Mouse (Mus musculus) MEL (cell line): ENCODE measurements at regions not wholly inside any gene's neighbourhood (a gene's known extent, or its start where the extent isn't known, plus 50 kb on each side); places are given as distances from the start of the nearest gene placed in this dataset.

Experiments
- DNase-seq: peaks from one replicate; pipeline ENCODE4 v3.0.0; 2011; ENCODE audit warnings: low read depth, low spot score
- H3K27ac ChIP-seq: 2 replicates; pipeline ENCODE4 v1.5.1; 2012; ENCODE audit warnings: low read depth, mild to moderate bottlenecking, control low read depth, low read length, moderate library complexity; ENCODE audit not compliant: control insufficient read depth
- H3K27me3 ChIP-seq, 2 experiments: fragments of 150-350 bp in 1 of 2; sonication (generic) in 1 of 2; 2 replicates each; pipeline ENCODE4 v1.6.1; 2012; ENCODE audit warnings: low read length in 2 of 2, mild to moderate bottlenecking in 2 of 2, improper control_type of control experiment in 1 of 2, moderate library complexity in 1 of 2; ENCODE audit not compliant: insufficient read depth in 2 of 2, control insufficient read depth in 1 of 2
- H3K36me3 ChIP-seq, 2 experiments: 2 replicates each; pipeline ENCODE4 v1.6.1; 2012 to 2014; ENCODE audit warnings: low read length in 2 of 2, improper control_type of control experiment in 1 of 2, inconsistent platforms in 1 of 2, mild to moderate bottlenecking in 1 of 2; ENCODE audit not compliant: insufficient read depth in 2 of 2, control insufficient read depth in 1 of 2
- H3K4me1 ChIP-seq, 2 experiments: fragments of 150-350 bp in 1 of 2; sonication (generic) in 1 of 2; 2 replicates each; pipeline ENCODE4 v1.6.1; 2012; ENCODE audit warnings: low read length in 2 of 2, improper control_type of control experiment in 1 of 2, mild to moderate bottlenecking in 1 of 2; ENCODE audit not compliant: insufficient read depth in 2 of 2, control insufficient read depth in 1 of 2
- H3K4me3 ChIP-seq, 2 experiments: fragments of 150-350 bp in 1 of 2; sonication (generic) in 1 of 2; 2 replicates each; pipeline ENCODE4 v1.5.1; 2012; ENCODE audit warnings: low read depth in 2 of 2, low read length in 2 of 2, mild to moderate bottlenecking in 2 of 2, moderate library complexity in 2 of 2, control low read depth in 1 of 2, improper control_type of control experiment in 1 of 2; ENCODE audit not compliant: control insufficient read depth in 1 of 2, insufficient read depth in 1 of 2
- H3K79me2 ChIP-seq: 2 replicates; pipeline ENCODE4 v1.6.1; 2012; ENCODE audit warnings: mild to moderate bottlenecking, low read length, moderate library complexity; ENCODE audit not compliant: control insufficient read depth, poor library complexity, insufficient read depth
- H3K9ac ChIP-seq: 2 replicates; pipeline ENCODE4 v1.6.1; 2012; ENCODE audit warnings: low read depth, mild to moderate bottlenecking, control low read depth, low read length, moderate library complexity; ENCODE audit not compliant: control insufficient read depth, poor library complexity, severe bottlenecking
- H3K9me3 ChIP-seq: fragments of 150-350 bp; sonication (generic); replicated peaks from 2 replicates; pipeline ENCODE4 v1.6.1; 2012; ENCODE audit warnings: mild to moderate bottlenecking, low read length, improper control_type of control experiment, moderate library complexity; ENCODE audit not compliant: insufficient read depth
- ETS1 ChIP-seq: IDR thresholded peaks from 2 replicates; pipeline ENCODE4 v1.6.1; 2012; ENCODE audit warnings: low read depth, mild to moderate bottlenecking, inconsistent platforms, low read length, improper control_type of control experiment, moderate library complexity
- GABPA ChIP-seq: IDR thresholded peaks from 2 replicates; pipeline ENCODE4 v1.6.1; 2012; ENCODE audit warnings: low read depth, mild to moderate bottlenecking, inconsistent platforms, low read length, improper control_type of control experiment, moderate library complexity
- GATA1 ChIP-seq: IDR thresholded peaks from 2 replicates; pipeline ENCODE4 v1.6.1; 2011; ENCODE audit warnings: low read depth, low read length, improper control_type of control experiment
- MYB ChIP-seq: IDR thresholded peaks from 2 replicates; pipeline ENCODE4 v1.6.1; 2011; ENCODE audit warnings: mild to moderate bottlenecking, low read depth, low read length, improper control_type of control experiment
- MYC ChIP-seq: IDR thresholded peaks from 2 replicates; pipeline ENCODE4 v1.6.1; 2011; ENCODE audit warnings: low read depth, mild to moderate bottlenecking, low read length, improper control_type of control experiment, moderate library complexity
- POLR2A ChIP-seq, 2 experiments: IDR thresholded peaks; 2 replicates each; pipeline ENCODE4 v1.6.1; 2011 to 2012; ENCODE audit warnings: low read length in 2 of 2, mild to moderate bottlenecking in 2 of 2, control low read depth in 1 of 2, improper control_type of control experiment in 1 of 2, low read depth in 1 of 2, moderate library complexity in 1 of 2; ENCODE audit not compliant: control insufficient read depth in 1 of 2, insufficient read depth in 1 of 2, poor library complexity in 1 of 2
- POLR2AphosphoS2 ChIP-seq: IDR thresholded peaks from 2 replicates; pipeline ENCODE4 v1.6.1; 2011; ENCODE audit warnings: low read length, improper control_type of control experiment
- RCOR1 ChIP-seq: IDR thresholded peaks from 2 replicates; pipeline ENCODE4 v1.6.1; 2012; ENCODE audit warnings: low read depth, mild to moderate bottlenecking, inconsistent platforms, low read length, improper control_type of control experiment
- TAL1 ChIP-seq: IDR thresholded peaks from 2 replicates; pipeline ENCODE4 v1.6.1; 2012; ENCODE audit warnings: mild to moderate bottlenecking, inconsistent platforms, low read length, moderate library complexity, mixed read lengths
- UBTF ChIP-seq: IDR thresholded peaks from 2 replicates; pipeline ENCODE4 v1.6.1; 2012; ENCODE audit warnings: low read depth, mild to moderate bottlenecking, inconsistent platforms, low read length, improper control_type of control experiment, moderate library complexity, borderline replicate concordance; ENCODE audit not compliant: insufficient read depth
- USF1 ChIP-seq: IDR thresholded peaks from 2 replicates; pipeline ENCODE4 v1.6.1; 2014; ENCODE audit warnings: low read depth, mild to moderate bottlenecking, inconsistent platforms, low read length, improper control_type of control experiment, moderate library complexity
- USF2 ChIP-seq, 2 experiments: IDR thresholded peaks; 2 replicates each; pipeline ENCODE4 v1.6.1; 2011 to 2012; ENCODE audit warnings: improper control_type of control experiment in 2 of 2, low read length in 2 of 2, borderline replicate concordance in 1 of 2, inconsistent platforms in 1 of 2, low read depth in 1 of 2, mild to moderate bottlenecking in 1 of 2; ENCODE audit not compliant: insufficient read depth in 1 of 2
- ZKSCAN1 ChIP-seq: IDR thresholded peaks from 2 replicates; pipeline ENCODE4 v1.6.1; 2012; ENCODE audit warnings: low read depth, mild to moderate bottlenecking, inconsistent platforms, low read length, improper control_type of control experiment, moderate library complexity

- no peak overlapping the region for H3K27ac ChIP-seq
- no peaks in the 10 kb centered on the region for H3K4me1 ChIP-seq
- no peaks in the 10 kb centered on the region for H3K9me3 ChIP-seq
- H3K9ac ChIP-seq, result no peak overlapping the region
- TF ChIP-seq POLR2AphosphoS2 (no peak), USF1 (no peak), ZKSCAN1 (no peak), USF2 (IDR thresholded peaks at IDR 0.05; ENCODE audit: borderline replicate concordance in 1 of 2, insufficient read depth in 1 of 2, low read depth in 1 of 2, low read length in 2 of 2) (no peak), MYB (no peak), ETS1 (no peak), POLR2A (IDR thresholded peaks at IDR 0.05; ENCODE audit: control insufficient read depth in 1 of 2, insufficient read depth in 1 of 2, low read depth in 1 of 2, low read length in 2 of 2, poor library complexity in 1 of 2) (no peak)
- H3K27me3 ChIP-seq, result no peaks in the 10 kb centered on the region
- H3K79me2 ChIP-seq, result no peaks in the 10 kb centered on the region
- no peak overlapping the region for H3K4me3 ChIP-seq
- no peaks in the 10 kb centered on the region for H3K36me3 ChIP-seq
- no peak for DNase-seq
Measured at GRCm38 (mm10) chr10:9134293-9135021, 248.6 kb upstream of the Sash1 start.

GRCm38 (mm10) chr10:9130061-9130460, 244.2 kb upstream of the Sash1 start:
- H3K9me3 ChIP-seq, result no peaks in the 10 kb centered on the region
- no peaks in the 10 kb centered on the region for H3K79me2 ChIP-seq
- H3K4me1 ChIP-seq, result no peaks in the 10 kb centered on the region
- no peaks in the 10 kb centered on the region for H3K36me3 ChIP-seq
- H3K9ac ChIP-seq, result no peak overlapping the region
- H3K27ac ChIP-seq, result no peak overlapping the region
- no peaks in the 10 kb centered on the region for H3K27me3 ChIP-seq
- DNase-seq, result no peak
- TF ChIP-seq UBTF (no peak), RCOR1 (no peak), GATA1 (no peak)
- H3K4me3 ChIP-seq, result no peak overlapping the region

GRCm38 (mm10) chr10:9119249-9119648, 233.4 kb upstream of the Sash1 start:
- TF ChIP-seq GABPA, result no peak
- no peak for TF ChIP-seq MYC
- no peak for TF ChIP-seq TAL1
- no peak for TF ChIP-seq RCOR1
- TF ChIP-seq GATA1, result no peak
- DNase-seq, result no peak
- Histone ChIP-seq H3K36me3 (no peaks in the 10 kb centered on the region), H3K79me2 (no peaks in the 10 kb centered on the region), H3K9me3 (no peaks in the 10 kb centered on the region), H3K4me3 (no peak overlapping the region), H3K27me3 (no peaks in the 10 kb centered on the region), H3K4me1 (no peaks in the 10 kb centered on the region), H3K9ac (no peak overlapping the region), H3K27ac (no peak overlapping the region)
